In genomic region chr16:20802724-20803123, GRCm38 (mm10) we compare ENCODE assay signal across 23 mouse cellular contexts.
DNase-seq lines count a peak whose midpoint lies in the region; ATAC-seq and TF ChIP-seq lines count a peak whose summit lies in the region.
"Had no signal": no experiment of that assay in that cellular context is flagged by ENCODE, and none has a peak within 500 bp of the region (broad histone marks: within the 10 kb centered on the region; RNA-seq: fewer than 3 reads in every experiment).

No protein-coding gene starts in this region.

- TF ChIP-seq POLR2A in myocyte (IDR thresholded peaks at IDR 0.05; ENCODE audit: insufficient read length, low read depth): no peak

- WGBS in intestine, embryonic 15.5 days: 66% methylated on average over 6 of the region's 6 CpGs
- WGBS in intestine, embryonic 16.5 days: 67% methylated on average over 6 of the region's 6 CpGs
- WGBS in limb, embryonic 15.5 days: 75% methylated on average over 6 of the region's 6 CpGs

- H3K27me3 ChIP-seq in intestine, embryonic 15.5 days (replicated peaks): no peaks in the 10 kb centered on the region
- H3K27me3 ChIP-seq in intestine, embryonic 16.5 days (replicated peaks; ENCODE audit: control insufficient read depth, insufficient read depth, low read length): no peaks in the 10 kb centered on the region
- H3K27me3 ChIP-seq in limb, embryonic 15.5 days: no peaks in the 10 kb centered on the region
- H3K27me3 ChIP-seq in myocyte (ENCODE audit: control insufficient read depth, insufficient read depth, insufficient read length): no peaks in the 10 kb centered on the region
- H3K27me3 ChIP-seq: forebrain, embryonic 12.5 days; hindbrain, embryonic 12.5 days; liver, embryonic 15.5 days had no signal

- no peak overlapping the region for H3ac ChIP-seq in myocyte (ENCODE audit: control insufficient read depth, insufficient read length)

- H3K27ac ChIP-seq in intestine, embryonic 15.5 days: peak overlapping the region; percentile 17; the same call in 1 of the 2 replicates
- H3K27ac ChIP-seq in intestine, embryonic 16.5 days (ENCODE audit: low read length): no peak overlapping the region
- peak overlapping the region; percentile 64; the same call in 1 of the 2 replicates for H3K27ac ChIP-seq in limb, embryonic 15.5 days
- H3K27ac ChIP-seq: forebrain, embryonic 12.5 days; hindbrain, embryonic 12.5 days; kidney, postnatal 0 days; liver, embryonic 15.5 days had no signal

- H3K4me2 ChIP-seq in intestine, embryonic 15.5 days (replicated peaks): no peak overlapping the region
- H3K4me2 ChIP-seq in intestine, embryonic 16.5 days (ENCODE audit: low read depth, low read length): no peak overlapping the region
- H3K4me2 ChIP-seq in limb, embryonic 15.5 days: no peak overlapping the region
- peak overlapping the region; percentile 62 for H3K4me2 ChIP-seq in myocyte (ENCODE audit: low read depth)
- H3K4me2 ChIP-seq: forebrain, embryonic 12.5 days; hindbrain, embryonic 12.5 days; liver, embryonic 15.5 days had no signal

- no peak overlapping the region for H3K4me3 ChIP-seq in intestine, embryonic 15.5 days (replicated peaks)
- no peak overlapping the region for H3K4me3 ChIP-seq in intestine, embryonic 16.5 days (ENCODE audit: low read length)
- no peak overlapping the region for H3K4me3 ChIP-seq in limb, embryonic 15.5 days
- no peak overlapping the region for H3K4me3 ChIP-seq in myocyte
- H3K4me3 ChIP-seq: forebrain, embryonic 12.5 days; hindbrain, embryonic 12.5 days; liver, embryonic 15.5 days had no signal

- H3K9ac ChIP-seq in intestine, embryonic 15.5 days: no peak overlapping the region
- no peak overlapping the region for H3K9ac ChIP-seq in intestine, embryonic 16.5 days (ENCODE audit: low read depth, low read length)
- no peak overlapping the region for H3K9ac ChIP-seq in limb, embryonic 15.5 days
- H3K9ac ChIP-seq: forebrain, embryonic 12.5 days; forebrain, postnatal 0 days; hindbrain, embryonic 12.5 days; liver, embryonic 15.5 days had no signal

- no peak for ATAC-seq in intestine, embryonic 15.5 days
- ATAC-seq in intestine, embryonic 16.5 days: no peak
- no peak for ATAC-seq in limb, embryonic 15.5 days (ENCODE audit: insufficient number of reproducible peaks, low FRiP score, low TSS enrichment, low read depth)
- ATAC-seq: activated CD4-positive, CD25-positive, alpha-beta regulatory T cell, adult 4 months; forebrain, postnatal 0 days had no signal

- H3K9me3 ChIP-seq in intestine, embryonic 15.5 days: no peaks in the 10 kb centered on the region
- no peaks in the 10 kb centered on the region for H3K9me3 ChIP-seq in intestine, embryonic 16.5 days (ENCODE audit: control insufficient read depth, low read length)
- no peaks in the 10 kb centered on the region for H3K9me3 ChIP-seq in limb, embryonic 15.5 days
- H3K9me3 ChIP-seq: forebrain, embryonic 12.5 days; hindbrain, embryonic 12.5 days; liver, embryonic 15.5 days had no signal

- H3K36me3 ChIP-seq in intestine, embryonic 15.5 days: no peaks in the 10 kb centered on the region
- H3K36me3 ChIP-seq in intestine, embryonic 16.5 days (ENCODE audit: control insufficient read depth, insufficient read depth, low read length): no peaks in the 10 kb centered on the region
- no peaks in the 10 kb centered on the region for H3K36me3 ChIP-seq in limb, embryonic 15.5 days
- H3K36me3 ChIP-seq in myocyte (ENCODE audit: control insufficient read depth, insufficient read depth): no peaks in the 10 kb centered on the region
- H3K36me3 ChIP-seq: forebrain, embryonic 12.5 days; hindbrain, embryonic 12.5 days; liver, embryonic 15.5 days had no signal

- H3K4me1 ChIP-seq in intestine, embryonic 15.5 days (replicated peaks): peaks cover 15% of the 10 kb centered on the region; the same call in 1 of the 2 replicates
- H3K4me1 ChIP-seq in intestine, embryonic 16.5 days (ENCODE audit: control insufficient read depth, insufficient read depth, low read length): peaks cover 13% of the 10 kb centered on the region; the same call in 1 of the 2 replicates
- H3K4me1 ChIP-seq in limb, embryonic 15.5 days: peaks cover 28% of the 10 kb centered on the region

- H3K79me2 ChIP-seq in myocyte (ENCODE audit: control insufficient read depth, insufficient read depth): no peaks in the 10 kb centered on the region

- peak; percentile 29 for DNase-seq in ovary, adult 18-20 months (ENCODE audit: low spot score)
- DNase-seq in ovary, postnatal 10 days (ENCODE audit: low spot score): no peak
- no peak for DNase-seq in layer of hippocampus, postnatal 14 days (ENCODE audit: low spot score in 2 of 2)
- DNase-seq: adrenal gland, adult 2 months; adrenal gland, postnatal 36 days; B cell, adult 2 months; cerebellum, adult 18-20 months; forebrain, postnatal 0 days; heart, postnatal 36 days; kidney, adult 8-10 months; midbrain, embryonic 14.5 days; retina, postnatal 1 day; right cerebral cortex, postnatal 14 days; thymus, postnatal 14 days had no signal

TF ChIP-seq in myocyte, 11 proteins besides CTCF, POLR2A, EP300 and RAD21:
- TF ChIP-seq MAX (IDR thresholded peaks at IDR 0.05; ENCODE audit: low read depth): no peak
- no peak for TF ChIP-seq TCF3 (IDR thresholded peaks at IDR 0.05; ENCODE audit: insufficient read length, low read depth)
- TF ChIP-seq SRF (IDR thresholded peaks at IDR 0.05; ENCODE audit: control insufficient read depth, insufficient read length, low read depth): no peak
- TF ChIP-seq E2F4 (IDR thresholded peaks at IDR 0.05; ENCODE audit: insufficient read depth): no peak
- no peak for TF ChIP-seq TCF12 (IDR thresholded peaks at IDR 0.05; ENCODE audit: insufficient read depth, poor library complexity, severe bottlenecking)
- TF ChIP-seq MYOD1 (IDR thresholded peaks at IDR 0.05; ENCODE audit: control insufficient read depth in 1 of 3, insufficient read length in 2 of 3, low read depth in 2 of 3): no peak
- no peak for TF ChIP-seq REST (IDR thresholded peaks at IDR 0.05; ENCODE audit: insufficient read depth, insufficient read length)
- no peak for TF ChIP-seq MYOG (IDR thresholded peaks at IDR 0.05; ENCODE audit: control insufficient read depth in 1 of 3, insufficient read depth in 1 of 3, insufficient read length in 2 of 3, low read depth in 2 of 3)
